Mouse (Mus musculus) CH12.LX (cell line): ENCODE measurements around the gene Mcf2l.

Experiments used
- CHD2 ChIP-seq: IDR thresholded peaks from 2 replicates; pipeline ENCODE4 v1.6.1; 2011; ENCODE audit warnings: low read length, improper control_type of control experiment
- CTCF ChIP-seq, 2 experiments: IDR thresholded peaks in 1 of 2; conservative IDR thresholded peaks in 1 of 2; 2 replicates each; pipeline ENCODE4 v1.5.1; 2011 to 2012; ENCODE audit warnings: low read depth in 2 of 2, low read length in 2 of 2, improper control_type of control experiment in 1 of 2, inconsistent platforms in 1 of 2, mild to moderate bottlenecking in 1 of 2, moderate library complexity in 1 of 2
- MAFK ChIP-seq: IDR thresholded peaks from 2 replicates; pipeline ENCODE4 v1.6.1; 2011; ENCODE audit warnings: low read length, improper control_type of control experiment; ENCODE audit not compliant: insufficient replicate concordance
- NRF1 ChIP-seq: IDR thresholded peaks from 2 replicates; pipeline ENCODE4 v1.6.1; 2014; ENCODE audit warnings: low read depth, mild to moderate bottlenecking, inconsistent platforms, low read length, improper control_type of control experiment, moderate library complexity
- POLR2A ChIP-seq: IDR thresholded peaks from 2 replicates; pipeline ENCODE4 v1.6.1; 2011; ENCODE audit warnings: low read depth, mild to moderate bottlenecking, improper control_type of control experiment, low read length
- POLR2AphosphoS2 ChIP-seq: IDR thresholded peaks from 2 replicates; pipeline ENCODE4 v1.6.1; 2011; ENCODE audit warnings: low read depth, low read length, improper control_type of control experiment
- RAD21 ChIP-seq: IDR thresholded peaks from 2 replicates; pipeline ENCODE4 v1.6.1; 2011; ENCODE audit warnings: low read depth, mild to moderate bottlenecking, low read length, improper control_type of control experiment, moderate library complexity
- SIN3A ChIP-seq: IDR thresholded peaks from 2 replicates; pipeline ENCODE4 v1.6.1; 2012; ENCODE audit warnings: low read length, improper control_type of control experiment, inconsistent platforms
- SMC3 ChIP-seq: IDR thresholded peaks from 2 replicates; pipeline ENCODE4 v1.6.1; 2011; ENCODE audit warnings: low read depth, low read length, improper control_type of control experiment

GRCm38 (mm10) chr8:12940549-12940948, 66.9 kb downstream of the Mcf2l start:
- TF ChIP-seq POLR2AphosphoS2 (no peak), POLR2A (no peak), RAD21 (no peak), CTCF (conservative IDR thresholded peaks at IDR 0.05 in 1 of 2, IDR thresholded peaks at IDR 0.05 in 1 of 2; ENCODE audit: low read depth in 2 of 2, low read length in 2 of 2) (no peak), NRF1 (no peak), SIN3A (no peak), CHD2 (no peak), MAFK (no peak), SMC3 (no peak)
